Mouse (Mus musculus) brain, embryonic 18.5 days (tissue): ENCODE measurements around the gene Wscd2.

Experiments
- DNase-seq: peaks from one replicate; pipeline ENCODE4 v3.0.0-alpha.2; 2012; ENCODE audit warnings: low read depth, low spot score

The Wscd2 gene

DNA sequence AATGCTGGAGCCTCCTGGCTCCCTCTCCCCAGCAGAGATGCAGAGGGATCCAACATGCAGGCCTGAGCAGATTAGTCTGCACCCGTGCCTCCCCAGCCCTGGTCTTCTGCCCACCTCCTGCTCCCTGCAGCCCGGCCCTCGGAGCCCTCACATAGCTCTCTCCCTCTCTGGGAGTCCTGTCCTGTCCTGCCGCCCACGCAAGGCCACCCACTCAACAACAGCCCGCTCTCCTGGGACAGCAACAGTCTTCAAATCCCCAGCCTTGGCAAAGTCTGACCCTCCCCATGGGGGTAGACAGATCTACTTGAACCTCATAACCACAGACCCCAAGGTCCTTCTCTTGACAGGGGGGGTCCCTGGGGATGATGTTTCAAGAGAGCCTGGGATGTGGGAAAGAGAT is 120.4 kb downstream of the Wscd2 start:
- DNase-seq, result no peak

DNA sequence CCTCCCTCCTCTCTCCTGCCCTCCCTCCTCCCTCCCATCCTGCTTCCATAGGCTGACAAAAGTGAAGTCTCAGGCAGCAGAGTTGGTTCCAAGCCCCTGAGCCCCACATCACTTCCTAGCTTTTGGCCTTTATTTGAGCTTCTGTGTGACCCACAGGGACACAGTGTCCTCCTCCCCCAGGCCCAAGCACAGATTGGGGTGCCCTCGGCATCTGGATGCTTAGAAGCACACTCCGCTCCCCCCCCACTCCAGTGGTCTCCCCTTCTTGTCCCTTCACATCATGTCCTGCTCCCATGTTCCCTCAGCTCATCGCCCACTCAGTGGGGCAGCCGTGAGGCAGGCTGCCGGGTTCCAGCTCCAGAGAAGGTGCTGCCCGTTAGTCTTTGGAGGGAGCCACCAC is 121.0 kb downstream of the Wscd2 start:
- DNase-seq, result no peak

DNA sequence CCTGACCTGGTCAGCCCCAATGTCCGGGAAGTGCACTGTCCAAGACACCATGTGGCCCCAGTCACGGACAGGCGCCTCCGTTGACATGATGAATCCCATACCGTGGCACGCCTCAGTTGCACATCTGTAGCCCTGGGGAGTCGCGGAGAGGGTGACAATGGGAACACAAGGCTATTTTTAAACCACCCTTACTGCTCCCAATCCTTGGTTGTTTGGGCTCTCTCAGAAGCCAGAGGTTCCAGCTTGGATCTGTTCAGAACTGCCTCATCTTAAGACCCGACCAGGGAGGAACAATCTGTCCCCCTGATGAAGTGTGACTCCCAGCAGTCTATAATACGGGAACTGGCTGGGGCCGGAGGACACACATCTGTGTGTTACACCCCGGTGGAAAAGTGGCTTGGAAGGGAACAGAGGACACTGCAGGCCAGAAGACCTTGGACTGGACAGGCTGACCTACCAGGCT is 121.7 kb downstream of the Wscd2 start:
- DNase-seq, result no peak

- DNase-seq, result no peak
Measured at GRCm38 (mm10) chr5:113618716-113619115, 128.6 kb downstream of the Wscd2 start.

- no peak for DNase-seq
Measured at GRCm38 (mm10) chr5:113619151-113619550, 129.0 kb downstream of the Wscd2 start.

DNA sequence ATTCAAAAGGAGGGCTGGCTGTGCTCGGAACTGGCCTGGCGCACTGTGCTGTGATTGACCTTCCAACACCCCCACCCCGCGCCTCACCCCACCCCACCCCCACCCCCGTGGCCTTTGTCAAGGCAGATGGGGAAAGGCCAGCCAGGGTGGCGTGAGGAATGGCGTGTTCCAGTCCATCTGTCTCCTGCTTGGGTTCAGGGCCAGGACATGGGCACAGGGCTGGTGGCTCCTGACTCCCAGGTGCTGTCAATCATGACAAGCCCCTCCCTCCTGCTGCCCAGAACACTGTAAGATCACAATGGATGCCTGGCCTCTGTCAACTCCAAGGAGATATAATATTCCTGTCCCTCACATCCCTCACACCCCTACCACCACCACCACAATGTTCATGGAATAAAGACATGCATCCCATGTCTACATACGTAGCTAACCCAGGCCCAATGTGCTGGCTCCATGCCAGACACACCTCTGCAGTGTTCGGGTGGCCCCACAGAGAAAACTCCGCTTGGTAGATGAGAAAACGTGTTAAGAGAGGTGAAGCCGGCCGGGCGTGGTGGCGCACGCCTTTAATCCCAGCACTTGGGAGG is 130.1 kb downstream of the Wscd2 start:
- no peak for DNase-seq

DNA sequence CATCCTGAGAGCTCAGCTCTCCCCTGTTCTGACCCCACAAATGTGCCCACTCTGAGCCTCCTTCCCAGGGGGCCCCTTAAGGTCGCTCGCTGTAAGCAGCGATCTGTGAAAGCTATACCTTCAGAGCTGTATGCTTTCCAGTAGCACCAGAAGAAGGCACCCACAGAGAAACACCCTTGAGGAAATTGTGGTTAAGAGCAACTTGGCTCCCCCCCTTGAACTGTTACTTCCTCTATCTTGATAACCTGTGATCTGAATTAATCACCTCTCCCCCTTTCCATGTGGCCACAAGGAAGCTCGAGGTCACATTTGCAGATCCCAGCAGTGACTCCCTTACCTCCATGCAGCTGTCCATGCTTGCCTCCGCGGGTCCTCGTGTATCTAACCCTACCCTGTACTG is 130.9 kb downstream of the Wscd2 start:
- DNase-seq, result no peak

DNA sequence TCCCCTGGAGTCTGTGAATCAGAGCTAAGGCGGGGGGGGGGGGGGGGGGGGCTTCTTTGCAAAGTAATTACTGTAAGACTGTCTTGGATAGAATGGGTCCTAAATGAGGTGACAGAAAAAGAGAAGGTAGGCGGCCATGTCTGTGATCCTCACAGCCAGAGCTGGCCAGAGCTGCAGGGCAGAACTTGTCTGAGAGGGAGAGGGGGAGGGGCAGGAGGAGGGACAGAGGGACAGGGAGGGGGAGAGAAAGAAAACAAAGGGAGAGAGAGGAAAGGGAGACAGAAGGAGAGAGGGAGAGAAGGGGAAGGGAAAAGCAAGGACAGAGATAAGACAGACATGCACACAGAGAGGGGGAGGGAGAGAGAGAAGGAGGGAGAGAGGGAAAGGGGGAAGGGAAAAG is 132.9 kb downstream of the Wscd2 start:
- no peak for DNase-seq

GRCm38 (mm10) chr5:113625068-113625467 is 134.9 kb downstream of the Wscd2 start:
- DNase-seq, result no peak

- no peak for DNase-seq
Measured at GRCm38 (mm10) chr5:113626352-113626751, 136.2 kb downstream of the Wscd2 start.

DNA sequence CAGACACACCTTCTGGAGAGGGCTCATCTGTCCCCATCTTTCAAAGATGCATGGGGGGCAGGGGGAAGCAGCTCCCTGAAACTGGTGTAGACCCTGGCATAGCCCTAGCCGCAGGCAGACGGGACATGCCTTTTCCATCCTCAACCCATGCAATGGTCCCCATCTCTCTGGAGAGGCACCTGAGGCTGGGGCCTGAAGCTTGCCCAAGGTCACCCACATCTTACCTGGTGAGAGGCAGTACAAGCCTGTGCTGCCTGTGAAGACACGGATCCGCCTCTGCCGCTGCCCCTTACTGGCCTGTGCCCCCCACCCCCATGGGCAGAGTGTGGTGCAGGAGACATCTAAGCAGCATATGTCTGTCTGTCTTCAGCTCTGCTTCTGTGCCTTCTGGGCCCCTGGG is 136.9 kb downstream of the Wscd2 start:
- DNase-seq, result no peak

DNA sequence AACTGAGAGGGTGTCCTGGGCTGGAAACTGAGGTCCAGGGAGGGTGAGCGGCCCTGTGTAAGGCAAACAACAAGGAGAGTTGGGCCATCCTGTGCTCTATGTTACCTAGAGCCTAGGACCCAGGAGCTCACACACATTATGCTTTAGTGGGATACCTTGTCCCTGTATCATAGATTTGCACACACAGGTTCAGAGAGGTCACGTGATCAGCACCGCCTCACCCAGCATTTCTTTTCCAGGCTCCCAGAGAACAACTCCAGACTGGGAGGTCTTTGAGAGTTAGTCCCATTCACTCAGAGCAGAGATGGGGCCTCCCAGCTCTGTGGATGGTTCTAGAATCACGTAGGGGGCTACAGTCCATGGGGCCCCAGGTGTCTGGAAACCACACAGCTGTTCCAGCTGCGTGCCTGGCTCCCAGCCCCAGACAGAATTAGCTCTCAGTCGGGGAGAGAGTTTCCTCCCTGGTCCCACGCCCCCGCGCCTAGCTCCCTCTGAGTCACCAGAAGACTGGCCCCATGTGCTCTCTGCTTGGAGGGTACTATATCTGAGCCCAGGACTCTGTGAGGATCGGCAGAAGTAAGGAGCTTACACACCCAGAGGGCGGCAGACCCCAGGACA is 137.8 kb downstream of the Wscd2 start:
- DNase-seq, result no peak

DNA sequence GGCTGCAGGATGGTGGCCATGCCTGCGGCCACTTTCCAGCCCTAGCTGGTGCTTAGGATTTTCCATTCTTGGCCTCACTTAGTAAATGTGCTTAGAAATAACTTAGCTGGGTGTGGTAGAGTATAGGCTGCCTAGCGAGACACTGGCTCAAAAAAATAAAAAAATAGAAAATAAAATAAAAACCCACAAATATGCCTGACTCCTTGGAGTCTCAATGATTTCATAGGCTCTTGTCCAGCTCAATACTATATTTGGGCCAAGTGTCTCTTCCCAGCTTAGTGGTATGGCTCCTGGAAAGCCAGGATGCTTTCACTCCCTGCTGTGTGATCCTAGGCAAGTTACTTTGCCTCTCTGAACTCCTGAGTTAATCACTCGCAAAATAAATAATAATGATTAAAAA is 139.1 kb downstream of the Wscd2 start:
- no peak for DNase-seq

- no peak for DNase-seq
Measured at GRCm38 (mm10) chr5:113630116-113630515, 140.0 kb downstream of the Wscd2 start.

- DNase-seq, result no peak
Measured at GRCm38 (mm10) chr5:113633037-113633714, 143.0 kb downstream of the Wscd2 start.

DNA sequence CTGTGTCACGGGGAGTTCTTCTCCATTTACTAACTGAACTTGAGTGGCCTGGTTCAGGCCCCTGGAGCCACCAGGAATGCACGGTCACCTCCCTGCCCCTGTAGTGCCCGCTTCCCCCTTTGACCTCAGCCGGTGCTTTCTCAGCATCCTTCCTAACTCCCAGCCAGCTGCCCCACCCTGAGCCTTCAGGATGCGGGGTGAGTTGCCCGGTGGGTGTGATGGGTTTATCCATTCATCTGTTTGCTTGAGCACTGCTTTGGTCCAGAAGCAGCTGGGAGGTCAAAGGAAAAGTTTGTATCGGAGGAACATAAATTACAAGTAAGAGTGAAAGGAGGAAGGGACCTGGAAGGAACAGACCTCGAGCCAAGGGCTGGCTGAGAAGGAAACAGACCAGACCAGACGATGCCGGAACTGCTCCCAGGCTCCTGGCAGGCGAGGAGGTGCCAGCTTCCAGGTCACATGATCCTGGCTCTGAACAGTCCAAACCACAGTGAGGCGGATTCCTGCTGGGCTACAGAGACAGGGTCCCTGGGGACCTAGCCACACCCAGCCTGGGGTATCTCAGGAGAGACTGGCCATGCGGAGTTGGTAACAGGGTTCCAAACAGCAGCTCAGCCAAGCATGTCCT is 144.0 kb downstream of the Wscd2 start:
- no peak for DNase-seq

DNA sequence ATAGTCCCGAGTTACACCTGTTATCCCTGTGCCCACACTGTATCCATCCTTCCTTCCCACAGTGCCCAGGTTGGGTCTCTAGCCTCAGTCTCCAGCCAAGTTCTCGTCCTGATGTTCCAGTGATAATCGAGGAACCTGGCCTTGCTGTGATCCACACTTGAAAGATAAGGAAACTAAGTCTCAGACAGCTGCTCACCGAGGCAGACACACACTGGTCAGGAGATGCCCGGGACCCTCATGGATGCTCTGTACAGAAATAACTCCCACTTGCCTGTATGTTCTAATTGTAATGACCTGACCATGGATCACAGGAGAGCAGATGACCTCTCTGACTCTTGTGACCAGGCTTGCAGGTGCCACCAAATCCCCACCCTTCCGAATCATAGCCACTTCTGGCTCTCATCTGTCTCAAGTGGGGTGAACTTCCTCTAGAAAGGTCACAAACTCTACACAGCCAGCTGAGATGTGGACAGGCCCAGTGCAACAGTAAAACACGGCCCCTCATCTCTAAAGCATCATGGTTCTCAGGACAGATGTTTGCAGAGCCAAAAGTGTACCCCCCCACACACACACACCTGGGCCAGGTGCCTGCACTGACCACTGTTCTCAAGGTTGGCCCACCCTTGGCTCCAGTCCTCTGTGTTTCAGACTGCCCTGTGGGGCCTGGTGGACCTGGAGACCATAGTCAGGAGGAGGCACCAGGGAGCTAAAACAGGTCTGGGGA is 144.9 kb downstream of the Wscd2 start:
- DNase-seq, result no peak

DNA sequence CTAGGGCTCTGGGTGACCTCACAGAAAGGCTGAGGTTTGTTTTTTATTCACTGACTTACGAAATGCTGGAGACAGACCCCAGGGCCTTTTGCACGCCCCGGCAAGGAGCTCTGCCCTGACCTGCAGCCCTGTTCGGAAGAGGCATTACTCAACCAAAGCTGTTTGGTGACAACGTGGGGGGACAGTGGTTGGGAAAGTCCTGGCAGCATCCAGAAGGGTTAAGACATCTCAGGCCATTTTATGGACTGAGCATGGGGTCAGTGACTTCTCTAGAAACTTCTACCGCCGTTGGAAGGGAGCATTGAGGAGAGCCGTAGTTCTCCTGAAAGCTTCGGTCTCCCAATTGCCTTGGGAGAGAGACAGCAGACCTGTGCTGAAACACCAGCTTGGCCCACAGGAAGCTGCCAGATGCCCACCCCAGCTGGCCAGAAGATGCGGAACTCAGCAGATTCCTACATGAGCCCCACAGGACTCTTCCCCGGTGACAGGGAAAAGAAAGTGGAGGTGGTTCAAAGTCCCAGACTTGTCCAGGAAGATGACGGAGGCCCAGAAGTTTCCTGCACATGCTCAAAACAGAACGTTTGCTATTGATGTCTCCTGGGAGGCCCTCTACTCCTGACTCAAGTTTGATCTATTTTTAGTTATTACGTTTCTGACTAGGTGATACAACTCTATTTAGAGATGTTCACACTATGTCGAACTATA is 145.9 kb downstream of the Wscd2 start:
- DNase-seq, result no peak

GRCm38 (mm10) chr5:113637631-113638030 is 147.5 kb downstream of the Wscd2 start:
- no peak for DNase-seq

DNA sequence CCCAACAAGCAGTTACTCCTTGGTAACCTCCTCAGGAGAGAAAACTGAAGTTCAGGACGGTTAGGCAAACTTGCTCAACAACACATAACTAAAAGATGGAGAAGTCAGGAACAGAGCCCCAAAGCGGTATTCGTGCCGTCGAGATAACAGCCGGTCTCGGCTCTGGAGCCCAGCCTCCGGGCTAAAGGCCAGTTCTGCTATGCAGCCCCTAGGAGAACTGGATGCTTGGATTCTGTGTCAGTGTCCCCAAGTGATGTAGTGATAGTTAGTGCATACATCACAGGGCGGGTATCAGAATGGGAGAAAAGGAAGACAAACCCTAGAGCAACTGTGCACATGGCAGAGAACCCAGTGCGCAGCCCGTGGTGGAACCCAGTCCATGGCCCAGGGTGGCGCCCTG is 147.9 kb downstream of the Wscd2 start:
- no peak for DNase-seq

GRCm38 (mm10) chr5:113639126-113639525 is 149.0 kb downstream of the Wscd2 start:
- no peak for DNase-seq
